Mouse (Mus musculus) heart, postnatal 14 days (tissue): Measurements from ENCODE around the gene Ppil6. TPM values are rescaled to one million over a fixed set of nuclear protein-coding genes. Genes with fewer than 3 reads are reported as not detected.

ENCODE experiments used
- DNase-seq, 2 experiments: peaks; one replicate each; pipeline ENCODE4 v3.0.0; 2021 to 2022
- intact Hi-C: fragments of 180-260 bp; cut with DNase I; formaldehyde crosslinking; loops from one replicate; pipeline ENCODE4 v1.15.1; 2025
- long read RNA-seq, 2 experiments: library from polyadenylated mRNA; stranded (forward); transcript quantifications; one replicate each; pipeline ENCODE4 v2.0.0; 2021
- total RNA-seq, 2 experiments: library from RNA; stranded (reverse); gene quantifications; 2 replicates each; pipeline ENCODE4 v1.2.3; 2021

Gene Ppil6
- 1 to 10 TPM; 1.6 to 3.0 TPM for total RNA-seq
- long read RNA-seq, experiment 1, partial matches to known transcripts = 0 of 2 reads
- long read RNA-seq, experiment 1, other reads (novel, unspliced or antisense) = 0 of 2 reads
- long read RNA-seq, experiment 2, partial matches to known transcripts = 0 of 3 reads
- long read RNA-seq, experiment 2, other reads (novel, unspliced or antisense) = 0 of 3 reads

DNA sequence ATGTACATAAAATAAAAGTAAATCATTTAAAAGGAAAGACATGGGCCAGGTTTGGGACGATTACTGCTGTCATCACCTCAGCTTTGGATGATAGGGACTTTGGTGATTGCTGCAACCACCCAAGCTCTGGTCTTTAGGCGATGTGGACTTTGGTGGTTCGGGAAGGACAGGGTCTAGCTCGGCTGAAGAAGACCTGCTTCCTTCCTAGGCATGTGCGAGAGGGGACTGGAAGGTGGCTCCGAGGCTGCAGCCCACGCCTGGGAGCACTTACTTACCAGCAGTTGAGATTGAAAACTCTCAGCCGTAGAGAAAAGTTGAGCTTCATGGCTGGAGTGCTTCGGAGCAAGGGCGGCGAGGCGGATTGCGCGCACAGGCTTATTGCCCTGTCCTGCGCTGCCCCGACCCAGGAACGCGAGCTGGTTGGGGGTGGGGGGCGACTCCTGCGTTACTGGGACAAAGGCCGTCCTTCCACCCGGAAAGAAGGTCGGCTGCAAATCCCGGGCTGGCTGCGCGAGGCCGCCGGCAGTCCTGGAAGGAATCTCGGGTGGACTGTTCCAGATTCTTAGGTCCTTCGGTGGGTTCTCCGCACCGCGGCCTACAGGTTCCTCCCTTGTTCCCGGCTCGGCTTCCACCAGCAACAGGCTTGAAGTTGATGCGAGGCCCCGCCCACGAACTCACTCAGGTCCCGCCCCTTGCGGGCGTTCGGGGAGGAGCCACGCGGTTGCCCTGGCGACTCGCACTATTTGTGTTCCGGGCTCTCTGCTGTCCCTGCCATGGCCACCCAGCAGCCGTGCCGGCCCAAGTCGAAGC, at the start of gene Ppil6, which contains the start of gene Smpd2:
Gene Ppil6, plus strand, starts transcription at position 732 of the 810 bp plus-strand sequence.
Gene Smpd2, minus strand, starts transcription at position 662 of the 810 bp plus-strand sequence.
- DNase-seq = peak; percentile 96 to 97
- intact Hi-C loops = no loop called here

DNA sequence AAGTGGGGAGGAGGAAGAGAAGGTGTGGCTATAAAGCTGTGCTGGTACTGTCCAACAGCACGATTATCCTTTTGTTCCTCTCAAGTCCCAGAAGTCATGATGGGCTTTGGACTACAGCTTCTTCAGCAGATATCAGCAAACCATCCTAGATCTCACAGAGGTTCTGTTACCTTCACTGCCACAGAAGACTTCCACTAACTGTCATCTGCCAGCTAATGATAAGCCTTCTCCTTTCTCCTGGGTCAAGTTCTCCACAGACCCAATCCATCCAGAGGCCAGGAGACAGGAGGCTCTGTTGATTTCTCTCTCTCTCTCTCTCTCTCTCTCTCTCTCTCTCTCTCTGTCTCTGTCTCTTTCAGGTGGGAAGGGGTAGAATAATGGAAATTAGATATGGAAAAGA, 42.0 kb upstream of the Ppil6 start:
- no peak for DNase-seq
- intact Hi-C loops = no loop called here

GRCm38 (mm10) chr10:41449684-41450083, 40.6 kb upstream of the Ppil6 start:
- intact Hi-C loops = loop anchor here (10.0 kb wide), 2 partner anchors 55 to 145 kb away; partner anchors contain the start of genes Ak9 and Fig4
- DNase-seq = peak in 1 of 2 experiments; percentile 24

DNA sequence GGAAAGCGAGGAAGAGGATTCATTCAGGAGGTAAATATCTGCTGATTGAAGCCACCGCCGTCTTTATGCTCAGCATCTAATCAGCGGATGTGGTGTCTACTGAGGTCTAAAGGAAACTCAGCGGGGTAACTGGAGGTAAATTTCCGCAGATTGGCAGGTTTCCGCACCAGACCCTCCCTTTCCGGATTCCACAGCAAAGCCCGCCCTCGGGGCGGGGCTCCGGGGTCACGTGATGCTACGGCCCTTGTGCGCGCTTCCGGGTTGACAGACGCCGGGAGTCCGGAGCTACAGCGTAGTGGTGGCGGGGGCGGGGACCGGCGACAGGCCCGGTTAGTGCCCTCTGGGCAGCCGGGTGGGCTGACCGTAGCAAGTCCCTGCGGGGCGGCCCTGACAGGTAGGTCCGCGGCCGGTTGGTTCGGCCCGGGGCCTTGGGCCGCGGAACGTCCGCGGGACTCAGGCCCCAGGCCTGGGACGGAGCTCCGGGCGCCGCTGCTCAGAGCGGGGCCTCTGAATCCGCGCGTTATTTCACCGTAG, 40.0 kb upstream of the Ppil6 start, which contains the start of gene Zbtb24:
Gene Zbtb24, plus strand, starts transcription at position 247 of the 534 bp plus-strand sequence.
- intact Hi-C loops = loop anchor here (10.0 kb wide), 2 partner anchors 55 to 145 kb away; partner anchors contain the start of genes Ak9 and Fig4
- peak; percentile 97 for DNase-seq

- no peak for DNase-seq
- intact Hi-C loops = loop anchor here (10.0 kb wide), 2 partner anchors 54 to 146 kb away; partner anchors contain the start of genes Ak9 and Fig4
Measured at GRCm38 (mm10) chr10:41450780-41451522, 39.3 kb upstream of the Ppil6 start.

DNA sequence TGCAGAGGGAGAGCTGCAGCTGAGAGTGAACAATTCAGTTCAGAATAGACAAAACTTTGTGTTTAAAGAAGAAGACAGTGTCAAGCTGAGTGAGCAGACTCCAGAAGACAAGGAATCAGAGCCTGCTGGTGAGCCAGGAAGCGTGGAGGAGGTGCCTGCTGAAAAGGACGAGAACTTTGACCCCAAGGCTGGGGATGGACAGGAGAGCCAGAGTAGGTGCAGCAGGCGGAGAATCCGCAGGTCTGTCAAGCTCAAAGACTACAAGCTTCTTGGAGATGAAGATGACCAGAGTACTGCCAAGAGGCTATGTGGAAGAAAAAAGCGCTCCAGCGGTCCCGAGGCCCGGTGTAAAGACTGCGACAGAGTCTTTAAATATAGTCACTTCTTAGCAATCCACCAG, 38.6 kb upstream of the Ppil6 start:
- no peak for DNase-seq
- intact Hi-C loops = loop anchor here (10.0 kb wide), 2 partner anchors 53 to 147 kb away; partner anchors contain the start of genes Ak9 and Fig4

DNA sequence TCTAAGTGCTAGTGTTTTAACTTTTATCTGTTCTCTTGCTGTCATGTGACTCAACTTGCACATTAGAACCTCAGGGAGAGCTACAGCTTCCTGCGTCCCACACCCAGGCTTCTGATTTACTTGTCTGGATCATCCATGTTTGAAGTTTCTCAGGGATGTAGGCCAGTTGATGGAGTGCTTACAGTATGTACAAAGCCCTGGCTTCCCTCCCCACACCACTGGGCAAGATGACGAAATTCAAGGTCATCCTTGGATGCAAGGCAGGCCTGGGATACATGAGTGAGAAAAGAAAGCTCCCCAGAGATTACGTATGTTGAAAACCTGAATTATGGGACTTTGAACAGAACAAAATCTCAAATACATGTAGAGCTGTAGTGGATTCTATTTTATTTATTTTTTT, 37.4 kb upstream of the Ppil6 start:
- DNase-seq = no peak
- intact Hi-C loops = loop anchor here (10.0 kb wide), 2 partner anchors 52 to 148 kb away; partner anchors contain the start of genes Ak9 and Fig4

DNA sequence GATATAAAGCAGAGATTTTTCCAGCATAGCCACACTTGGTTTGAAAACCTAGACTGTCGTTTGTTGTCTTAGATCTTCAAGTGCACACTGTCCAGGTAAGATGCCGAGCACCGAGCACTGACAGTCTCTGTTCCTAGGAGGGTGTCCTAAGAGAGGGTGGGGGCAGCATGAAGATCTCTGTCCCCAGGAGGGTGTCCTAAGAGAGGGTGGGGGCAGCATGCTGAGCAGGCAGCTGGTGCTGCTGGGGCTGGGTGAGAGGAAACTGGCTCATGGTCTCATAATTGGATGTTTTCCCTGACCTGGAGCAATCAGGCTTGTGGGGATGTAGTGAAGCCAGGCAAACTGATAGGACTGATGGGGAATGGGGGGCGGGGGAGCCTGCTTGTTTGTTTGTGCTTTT, 30.2 kb upstream of the Ppil6 start:
- intact Hi-C loops = loop anchor here (10.0 kb wide), 2 partner anchors 45 to 155 kb away; partner anchors contain the start of genes Ak9 and Fig4
- no peak for DNase-seq

DNA sequence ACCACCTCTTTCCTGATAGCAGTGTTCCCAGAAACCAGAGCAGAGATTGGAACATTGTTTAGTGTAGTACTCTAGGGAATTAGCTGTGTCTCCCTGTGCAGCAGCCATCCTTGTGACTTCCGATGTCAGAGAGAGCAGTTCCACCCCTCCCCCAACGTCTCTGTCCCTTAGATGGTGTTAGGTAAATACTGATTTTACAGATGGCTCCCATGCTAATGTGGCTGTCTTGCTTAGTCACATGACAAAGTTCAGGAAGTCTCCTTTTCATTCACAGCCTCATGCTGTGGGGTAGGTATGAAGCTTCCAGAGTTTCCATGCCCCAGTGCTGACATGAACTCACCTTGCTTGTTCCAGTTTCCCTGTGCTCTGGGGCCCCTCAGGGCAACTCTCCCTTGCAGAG, 29.7 kb upstream of the Ppil6 start:
- no peak for DNase-seq
- intact Hi-C loops = no loop called here

GRCm38 (mm10) chr10:41461057-41461722, 29.0 kb upstream of the Ppil6 start:
- DNase-seq = no peak
- intact Hi-C loops = no loop called here

DNA sequence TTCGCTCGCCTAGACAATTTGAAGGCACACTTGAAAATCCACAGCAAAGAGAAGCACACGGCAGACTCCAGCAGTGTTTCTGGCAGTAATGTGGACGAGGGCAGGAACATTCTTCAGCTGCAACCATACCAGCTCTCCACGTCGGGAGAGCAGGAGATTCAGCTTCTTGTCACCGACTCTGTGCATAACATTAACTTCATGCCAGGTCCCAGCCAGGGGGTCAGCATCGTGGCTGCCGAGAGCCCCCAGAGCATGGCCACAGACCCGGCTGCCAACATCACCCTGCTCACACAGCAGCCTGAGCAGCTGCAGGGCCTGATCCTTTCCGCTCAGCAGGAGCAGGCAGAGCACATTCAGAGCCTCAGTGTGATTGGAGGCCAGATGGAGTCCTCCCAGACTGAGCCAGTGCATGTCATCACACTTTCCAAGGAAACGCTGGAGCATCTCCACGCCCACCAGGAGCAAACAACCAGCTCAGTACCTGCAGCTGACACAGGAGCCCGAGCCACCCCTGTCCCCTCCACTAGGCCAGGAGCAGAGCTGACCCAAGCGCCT, 25.8 kb upstream of the Ppil6 start:
- intact Hi-C loops = no loop called here
- no peak for DNase-seq

- no peak for DNase-seq
- intact Hi-C loops = no loop called here
Measured at GRCm38 (mm10) chr10:41467325-41467724, 22.9 kb upstream of the Ppil6 start.

DNA sequence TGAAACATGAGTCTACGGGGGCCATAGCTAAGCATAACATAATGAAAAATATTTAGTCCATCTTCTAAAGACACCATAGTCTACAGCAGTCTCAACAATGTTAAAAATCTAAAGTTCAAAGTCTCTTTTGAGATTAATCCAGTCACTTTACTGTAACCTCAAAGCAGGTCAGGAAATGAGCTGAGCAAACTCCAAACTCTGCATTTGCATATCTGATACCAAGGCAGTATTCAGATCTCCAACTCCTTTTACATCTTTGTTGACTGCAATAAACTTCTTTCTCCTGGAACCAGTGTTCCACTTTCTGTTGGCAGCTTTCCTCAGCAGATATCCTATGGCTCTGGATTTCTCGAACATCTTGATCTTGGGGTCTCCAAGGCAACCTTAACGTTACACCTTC, 19.5 kb upstream of the Ppil6 start:
- intact Hi-C loops = no loop called here
- no peak for DNase-seq

DNA sequence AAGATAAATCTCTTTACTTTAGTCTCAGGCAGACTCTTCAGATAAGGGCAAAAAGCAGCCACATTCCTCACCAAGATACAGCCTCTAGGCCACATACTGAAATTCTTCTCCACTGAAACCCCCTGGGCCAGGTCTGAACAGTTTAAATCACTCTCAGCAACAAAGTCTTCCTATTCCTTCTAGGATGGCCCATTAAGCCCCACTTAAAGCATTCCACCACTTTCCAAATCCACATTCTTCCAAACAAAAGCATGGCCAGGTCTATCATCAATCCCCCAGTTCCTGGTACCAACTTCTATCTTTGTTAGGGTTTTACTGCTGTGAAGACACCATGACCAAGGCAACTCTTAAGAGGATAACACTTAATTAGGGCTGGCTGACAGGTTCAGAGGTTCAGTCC, 17.7 kb upstream of the Ppil6 start:
- intact Hi-C loops = no loop called here
- no peak for DNase-seq

- DNase-seq = no peak
- intact Hi-C loops = no loop called here
Measured at GRCm38 (mm10) chr10:41472962-41473481, 17.2 kb upstream of the Ppil6 start.

DNA sequence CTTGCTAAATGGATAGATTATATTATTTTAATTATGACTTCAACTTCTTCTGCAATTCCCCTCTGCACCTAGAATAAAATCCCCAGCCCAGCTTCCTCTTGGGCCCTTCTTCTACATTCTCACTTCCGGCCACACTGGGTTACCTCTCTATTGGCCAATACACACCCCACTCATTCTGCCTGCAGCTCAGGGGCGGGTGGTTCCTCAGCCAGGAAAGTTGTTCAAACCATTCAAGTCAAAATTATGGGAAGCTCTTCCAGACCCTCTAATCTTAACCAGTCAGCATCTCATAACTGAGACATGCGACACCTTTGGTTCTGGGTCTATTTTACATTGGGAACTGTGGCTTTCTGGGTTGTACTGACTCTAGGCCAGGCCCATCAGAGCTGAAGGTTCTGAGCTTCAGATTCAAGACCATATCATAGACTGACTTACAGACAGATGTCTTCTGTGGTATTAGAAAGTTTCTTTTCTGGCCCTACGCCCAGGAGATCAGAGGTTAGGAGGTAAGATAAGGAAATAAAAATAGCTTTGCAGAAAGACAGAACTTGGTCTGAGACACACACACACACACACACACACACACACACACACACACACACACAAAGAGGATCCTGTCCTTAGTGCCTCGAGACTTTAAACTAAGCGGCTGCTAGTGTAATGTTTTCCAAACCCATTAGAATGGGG, 16.3 kb upstream of the Ppil6 start:
- intact Hi-C loops = loop anchor here (2.0 kb wide), 1 partner anchor 19 kb away; no protein-coding TSS in a partner anchor
- DNase-seq = peak; percentile 56 to 77

GRCm38 (mm10) chr10:41474981-41475391, 15.3 kb upstream of the Ppil6 start:
- intact Hi-C loops = loop anchor here (2.0 kb wide), 1 partner anchor 20 kb away; no protein-coding TSS in a partner anchor
- peak; percentile 44 to 58 for DNase-seq
